Mouse (Mus musculus) heart, adult 2 months (tissue): ENCODE data around the gene Clec16a. TPM values are rescaled to one million over a fixed set of nuclear protein-coding genes. Genes with fewer than 3 reads are reported as not detected.

Source experiments
- DNase-seq, 2 experiments: peaks; one replicate each; pipeline ENCODE4 v3.0.0; 2021
- H3K27ac ChIP-seq: fragments of 200-600 bp; 2 replicates; pipeline ENCODE4 v1.8.1; 2022
- H3K27me3 ChIP-seq: fragments of 200-500 bp; 2 replicates; pipeline ENCODE4 v1.6.1; 2012; ENCODE audit warnings: mild to moderate bottlenecking, low read length, inconsistent platforms, mixed read lengths; ENCODE audit not compliant: control insufficient read depth, insufficient read depth
- H3K36me3 ChIP-seq: fragments of 200-500 bp; 2 replicates; pipeline ENCODE4 v1.6.1; 2012; ENCODE audit warnings: low read length, inconsistent platforms; ENCODE audit not compliant: control insufficient read depth, insufficient read depth
- H3K4me1 ChIP-seq: fragments of 200-500 bp; 2 replicates; pipeline ENCODE4 v1.6.1; 2011; ENCODE audit warnings: low read length; ENCODE audit not compliant: control insufficient read depth, insufficient read depth
- H3K4me3 ChIP-seq: fragments of 200-600 bp; 2 replicates; pipeline ENCODE4 v1.8.1; 2022
- H3K79me2 ChIP-seq: fragments of 200-500 bp; replicated peaks from 2 replicates; pipeline ENCODE4 v1.6.1; 2012; ENCODE audit warnings: mild to moderate bottlenecking, inconsistent platforms, low read length, moderate library complexity, mixed read lengths; ENCODE audit not compliant: control insufficient read depth, insufficient read depth
- H3K9ac ChIP-seq: fragments of 200-500 bp; 2 replicates; pipeline ENCODE4 v1.6.1; 2012; ENCODE audit warnings: low read depth, mild to moderate bottlenecking, control low read depth, inconsistent platforms, low read length, mixed read lengths
- CTCF ChIP-seq: fragments of 200-600 bp; IDR thresholded peaks from 2 replicates; pipeline ENCODE4 v1.8.1; 2022; ENCODE audit warnings: antibody characterized with exemption, mild to moderate bottlenecking, moderate library complexity
- EP300 ChIP-seq: fragments of 200-500 bp; IDR thresholded peaks from 2 replicates; pipeline ENCODE4 v1.6.1; 2011; ENCODE audit warnings: low read depth, low read length, control low read depth; ENCODE audit not compliant: insufficient read depth
- POLR2A ChIP-seq: fragments of 200-500 bp; IDR thresholded peaks from 2 replicates; pipeline ENCODE4 v1.6.1; 2011; ENCODE audit warnings: mild to moderate bottlenecking, low read depth, low read length, control low read depth; ENCODE audit not compliant: insufficient read depth
- WGBS: fragments of 180-500 bp; shearing (Covaris S2); methylation state at CpG from one replicate; pipeline ENCODE4 v1.1.7; 2018; 5-methylcytosine and 5-hydroxymethylcytosine counted together
- intact Hi-C: fragments of 180-260 bp; cut with DNase I; formaldehyde crosslinking; loops from one replicate; pipeline ENCODE4 v1.15.1; 2025
- polyA plus RNA-seq: library from polyadenylated mRNA; depleted of rRNA; stranded (reverse); fragments of >200 nt; gene quantifications from 2 replicates; pipeline ENCODE4 v1.2.3, GENCODE M21; 2012
- total RNA-seq, 2 experiments: library from RNA; stranded (reverse); gene quantifications; 2 replicates each; pipeline ENCODE4 v1.2.3; 2021

The Clec16a gene
- total and polyA plus RNA-seq, 3 experiments: 27.6 to 57.5 (median 55.4) TPM

DNA sequence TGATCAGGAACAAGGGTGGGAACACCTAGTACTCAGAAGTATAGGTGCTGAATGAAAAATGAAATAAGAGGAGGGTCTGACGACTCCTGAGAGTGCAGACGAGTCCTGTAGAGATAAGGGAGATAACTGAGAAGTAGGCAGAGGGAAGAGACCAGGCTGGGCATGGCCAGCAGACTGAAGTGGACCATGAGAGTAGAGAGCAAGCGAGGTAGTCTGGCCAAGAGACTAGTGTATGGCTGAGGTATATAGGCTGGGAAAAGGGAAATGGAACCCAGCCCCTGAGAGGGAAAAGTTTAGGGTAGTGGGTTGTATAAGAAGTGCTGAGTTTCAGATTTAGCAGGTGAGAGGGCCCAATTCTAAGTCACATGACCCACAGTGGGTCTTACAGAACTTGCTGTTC, 84.2 kb downstream of the Clec16a start:
- H3K79me2 ChIP-seq: no peaks in the 10 kb centered on the region
- no peak overlapping the region for H3K4me3 ChIP-seq
- WGBS: 57% methylated on average over 3 of the region's 3 CpGs
- H3K27ac ChIP-seq: no peak overlapping the region
- no peak for TF ChIP-seq EP300
- TF ChIP-seq POLR2A: no peak
- no peak for TF ChIP-seq CTCF
- no peaks in the 10 kb centered on the region for H3K27me3 ChIP-seq
- intact Hi-C loops: no loop called here
- peaks cover 7% of the 10 kb centered on the region for H3K4me1 ChIP-seq
- no peak for DNase-seq
- H3K9ac ChIP-seq: no peak overlapping the region
- peaks cover 4% of the 10 kb centered on the region; the same call in 1 of the 2 replicates for H3K36me3 ChIP-seq

DNA sequence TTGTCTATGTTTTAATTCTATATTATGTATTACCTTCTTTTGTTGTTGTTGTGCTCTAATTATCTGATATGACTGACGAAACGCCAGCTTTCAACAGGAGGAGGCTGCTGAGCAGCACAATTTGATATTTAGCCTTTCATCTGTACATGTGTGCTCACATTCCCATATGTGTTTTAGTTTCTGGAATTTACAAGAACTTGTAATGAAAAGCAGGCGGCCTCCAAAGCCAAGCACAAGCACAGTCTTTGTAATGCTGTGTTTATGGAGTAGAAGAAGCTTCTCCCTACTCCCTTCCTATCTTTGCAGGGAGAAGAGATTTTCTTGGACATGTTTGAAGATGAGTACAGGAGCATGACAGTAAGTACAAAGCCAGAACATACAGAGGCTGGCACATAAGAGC, 89.8 kb downstream of the Clec16a start:
- Histone ChIP-seq H3K4me3 (no peak overlapping the region), H3K27me3 (no peaks in the 10 kb centered on the region), H3K4me1 (peaks cover 9% of the 10 kb centered on the region), H3K79me2 (no peaks in the 10 kb centered on the region), H3K9ac (no peak overlapping the region), H3K27ac (no peak overlapping the region), H3K36me3 (no peaks in the 10 kb centered on the region)
- TF ChIP-seq EP300 (no peak), POLR2A (no peak), CTCF (no peak)
- no peak for DNase-seq
- intact Hi-C loops: no loop called here
- 90% methylated on average over 3 of the region's 3 CpGs for WGBS

DNA sequence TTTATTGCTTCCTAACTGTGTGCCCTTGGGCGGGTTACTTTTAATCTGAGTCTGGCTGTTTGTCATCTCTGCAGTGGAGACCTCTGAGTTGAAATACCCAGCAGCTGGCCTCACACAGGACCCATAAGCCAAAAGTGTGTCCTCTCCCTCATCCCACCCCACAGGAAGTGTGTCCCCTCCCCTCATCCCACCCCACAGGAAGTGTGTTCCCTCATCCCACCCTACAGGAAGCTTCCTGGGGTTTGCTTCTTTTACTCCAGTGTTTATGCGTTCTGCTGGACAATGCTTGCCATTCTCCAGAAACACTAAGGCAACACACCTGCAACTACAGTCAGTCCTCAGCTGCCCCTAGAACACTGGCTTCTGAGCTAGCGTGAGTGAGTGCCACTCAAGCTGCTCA, 92.8 kb downstream of the Clec16a start:
- intact Hi-C loops: no loop called here
- 65% methylated on average over 3 of the region's 3 CpGs for WGBS
- TF ChIP-seq POLR2A: no peak
- no peak for TF ChIP-seq EP300
- no peak for TF ChIP-seq CTCF

DNA sequence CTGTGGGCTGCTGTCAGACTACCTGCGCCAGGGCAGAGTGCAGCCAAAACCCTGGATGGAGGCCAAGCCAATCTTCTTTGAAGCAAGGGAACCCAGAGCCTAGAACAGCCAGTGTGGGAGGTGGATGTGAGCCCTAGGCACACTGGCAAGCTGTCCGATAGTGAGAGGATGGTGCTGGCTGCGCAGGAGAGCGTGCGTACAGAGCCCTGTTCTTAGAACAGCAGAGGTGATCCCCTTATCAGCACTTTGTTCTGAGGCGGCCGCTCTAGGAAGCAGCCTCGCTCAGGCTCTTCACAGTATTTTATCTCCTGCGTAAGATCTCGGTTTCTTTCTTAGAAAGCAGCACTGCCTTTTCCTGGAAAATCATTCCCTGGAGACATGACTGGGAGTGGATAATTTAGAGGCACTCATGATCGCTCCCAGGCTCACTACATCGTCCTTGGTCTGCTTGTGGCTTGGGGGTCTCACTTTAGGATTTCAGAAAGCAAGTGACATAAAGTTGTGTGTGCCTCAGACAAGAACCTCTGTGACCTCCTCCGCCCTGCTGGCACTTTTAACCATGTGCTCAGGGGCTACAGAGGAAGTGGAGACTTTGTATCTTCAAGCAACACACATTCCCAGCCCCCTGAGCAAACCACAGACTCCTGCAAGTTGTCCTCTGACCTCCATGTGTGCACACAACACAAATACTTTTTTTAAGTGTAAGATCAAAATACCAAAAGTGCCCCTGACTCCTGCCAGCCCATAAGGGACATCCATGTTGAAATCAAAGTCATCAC, 94.2 kb downstream of the Clec16a start:
- Histone ChIP-seq H3K36me3 (no peaks in the 10 kb centered on the region), H3K4me1 (peaks cover 10% of the 10 kb centered on the region), H3K4me3 (no peak overlapping the region), H3K9ac (no peak overlapping the region), H3K27ac (no peak overlapping the region), H3K79me2 (no peaks in the 10 kb centered on the region), H3K27me3 (no peaks in the 10 kb centered on the region)
- TF ChIP-seq EP300 (no peak), CTCF (no peak), POLR2A (no peak)
- DNase-seq: no peak
- intact Hi-C loops: no loop called here
- WGBS: 30% methylated on average over 13 of the region's 13 CpGs

More for the DNA sequence above, 92.8 kb downstream of the Clec16a start:
- Histone ChIP-seq H3K27ac (no peak overlapping the region), H3K27me3 (no peaks in the 10 kb centered on the region), H3K9ac (no peak overlapping the region), H3K4me1 (peaks cover 10% of the 10 kb centered on the region), H3K4me3 (no peak overlapping the region), H3K36me3 (no peaks in the 10 kb centered on the region), H3K79me2 (no peaks in the 10 kb centered on the region)
- DNase-seq: no peak

DNA sequence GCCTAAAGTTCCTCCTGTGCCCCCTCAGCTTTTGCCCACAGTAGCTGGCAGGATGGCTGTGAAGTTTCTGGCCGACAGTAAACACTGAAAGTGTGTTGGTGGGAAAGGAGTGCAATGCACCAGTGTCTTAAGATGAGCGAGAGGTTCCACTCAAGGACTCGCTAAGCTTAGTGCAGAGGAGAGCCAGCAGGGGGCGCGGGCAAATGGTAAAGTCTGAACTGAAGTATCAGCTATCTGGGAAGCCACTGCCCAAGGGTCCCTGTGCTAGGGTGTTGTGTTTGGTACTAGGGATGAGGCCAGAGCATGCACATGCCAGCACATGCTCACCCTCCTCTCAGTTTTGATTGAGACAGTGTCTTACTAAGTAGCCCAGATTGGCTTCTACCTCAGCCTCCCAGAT, 94.9 kb downstream of the Clec16a start:
- intact Hi-C loops: loop anchor here (1.0 to 2.0 kb wide), 4 partner anchors 127 to 228 kb away; no protein-coding TSS in a partner anchor
- 14% methylated on average over 5 of the region's 5 CpGs for WGBS
- Histone ChIP-seq H3K9ac (no peak overlapping the region), H3K27me3 (no peaks in the 10 kb centered on the region), H3K4me1 (peaks cover 10% of the 10 kb centered on the region), H3K79me2 (no peaks in the 10 kb centered on the region), H3K4me3 (no peak overlapping the region), H3K27ac (no peak overlapping the region), H3K36me3 (no peaks in the 10 kb centered on the region)
- TF ChIP-seq POLR2A (no peak), CTCF (peak; percentile 88), EP300 (peak; percentile 62; the same call in 1 of the 2 replicates)
- peak; percentile 72 to 82 for DNase-seq

DNA sequence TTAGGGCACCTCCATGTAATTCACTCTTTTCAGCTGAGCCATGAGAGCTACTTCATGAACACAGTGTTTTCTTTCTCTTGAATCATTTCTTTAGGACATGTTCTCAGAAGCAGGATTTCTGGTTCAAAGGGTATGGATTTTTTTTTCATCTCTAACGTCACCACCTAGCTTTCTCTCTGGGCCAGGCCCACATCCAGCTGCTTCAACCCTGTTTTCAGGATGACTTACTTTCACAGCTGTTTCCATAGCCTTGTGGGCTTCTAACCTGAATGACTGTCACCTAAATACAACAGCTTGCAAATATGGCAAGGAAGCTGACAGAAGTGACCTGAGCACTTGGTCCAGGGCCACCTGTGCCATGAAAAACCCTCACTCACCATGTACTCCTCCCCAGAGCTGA, 96.0 kb downstream of the Clec16a start:
- H3K27ac ChIP-seq: no peak overlapping the region
- no peak overlapping the region for H3K4me3 ChIP-seq
- WGBS: 89% methylated on average over 1 of the region's 1 CpGs
- H3K4me1 ChIP-seq: peaks cover 10% of the 10 kb centered on the region
- intact Hi-C loops: loop anchor here (2.0 kb wide), 1 partner anchor 146 kb away; no protein-coding TSS in a partner anchor
- H3K9ac ChIP-seq: no peak overlapping the region
- TF ChIP-seq POLR2A: no peak
- no peak for TF ChIP-seq EP300
- no peak for TF ChIP-seq CTCF
- H3K79me2 ChIP-seq: no peaks in the 10 kb centered on the region
- H3K36me3 ChIP-seq: no peaks in the 10 kb centered on the region
- DNase-seq: no peak
- H3K27me3 ChIP-seq: no peaks in the 10 kb centered on the region
